Mouse (Mus musculus): ENCODE measurements around the gene Rnf13. TPM values are rescaled to one million over a fixed set of nuclear protein-coding genes. Genes with fewer than 3 reads are reported as not detected.
"Not testable (repeated sequence)": the region's sequence is repeated elsewhere in the genome, so short reads cannot be mapped to it uniquely, and the experiment has no call there.

Gene Rnf13
- total RNA-seq (2021): 100 to 1,000 TPM in 1 of 2 experiments, 10 to 100 TPM in 1; 80.9 to 115 TPM
- long read RNA-seq, experiment 1, transcript Rnf13-209 (9 exons, 1,062 nt): minor isoform, 6 of 97 reads
- long read RNA-seq, experiment 1, transcript Rnf13-201 (10 exons, 2,678 nt): major isoform, 76 of 97 reads
- long read RNA-seq, experiment 1, partial matches to known transcripts: 6 of 97 reads
- long read RNA-seq, experiment 1, other reads (novel, unspliced or antisense): 9 of 97 reads
- long read RNA-seq, experiment 2, transcript Rnf13-201 (10 exons, 2,678 nt): major isoform, 26 of 33 reads
- long read RNA-seq, experiment 2, partial matches to known transcripts: 1 of 33 reads
- long read RNA-seq, experiment 2, other reads (novel, unspliced or antisense): 4 of 33 reads

DNA sequence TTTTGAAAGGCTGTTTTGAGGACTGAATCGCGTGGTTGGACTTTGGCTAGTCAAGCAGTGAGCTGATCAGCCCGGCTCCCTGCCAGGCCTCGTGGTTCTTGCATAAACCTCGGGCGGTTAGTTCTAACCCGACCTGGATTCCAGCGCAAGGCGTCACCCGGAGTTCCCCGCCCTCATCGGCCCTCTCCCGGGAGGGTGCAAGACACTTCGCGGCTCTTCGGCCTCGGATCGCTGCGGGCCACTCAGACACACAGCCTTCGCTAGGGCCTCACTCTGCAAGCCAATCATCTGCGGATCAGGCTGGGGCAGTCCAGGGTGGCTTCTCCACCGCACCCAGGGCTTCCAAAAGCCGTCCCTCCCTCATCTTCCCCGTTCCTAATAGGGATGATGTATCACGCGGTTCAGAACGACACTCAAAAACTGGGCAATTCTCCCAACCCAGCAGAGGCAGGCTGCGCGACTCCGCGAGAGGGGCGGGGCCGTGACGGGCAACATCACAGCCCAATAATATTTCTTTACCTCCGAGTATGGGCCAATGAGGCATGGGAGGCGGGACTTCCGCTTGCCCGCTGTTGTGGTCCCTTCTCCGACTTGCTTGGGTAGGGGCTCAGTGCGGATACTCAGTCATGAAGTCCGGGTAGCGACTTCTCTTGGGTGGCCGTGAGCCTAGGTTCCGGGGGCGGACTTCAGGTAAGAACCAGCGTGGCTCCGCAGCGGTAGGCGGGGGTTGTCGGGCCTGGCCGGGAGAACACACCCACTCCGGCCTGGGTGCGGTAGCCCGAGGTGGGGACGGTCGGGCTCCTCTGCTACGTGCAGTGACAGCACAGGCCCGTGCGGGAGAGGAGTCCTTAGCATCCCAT lies at the start of gene Rnf13:
Rnf13 (plus strand) TSS at position 552 of the 860 bp plus-strand sequence.
- peak; percentile 96 to 98 for DNase-seq

DNA sequence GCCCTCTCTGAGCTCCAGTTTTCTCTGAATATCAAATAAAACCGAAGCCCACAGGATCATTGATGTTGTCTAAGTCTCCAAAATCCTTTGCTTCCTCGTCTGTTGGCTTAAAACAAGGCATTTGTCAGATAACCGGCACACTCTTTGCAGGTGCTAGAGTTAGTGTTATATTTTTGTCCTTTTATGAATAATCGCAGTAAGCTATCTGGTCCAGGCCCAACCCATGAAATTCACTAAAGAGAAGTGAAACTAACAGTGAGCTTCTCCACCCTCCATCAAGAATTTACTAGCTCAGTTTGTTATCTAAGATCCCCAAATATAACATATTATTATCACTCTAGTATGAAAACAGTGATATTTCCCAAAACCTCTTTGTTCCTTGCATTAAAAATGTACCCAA lies 44.1 kb upstream of the Rnf13 start:
- DNase-seq: no peak

DNA sequence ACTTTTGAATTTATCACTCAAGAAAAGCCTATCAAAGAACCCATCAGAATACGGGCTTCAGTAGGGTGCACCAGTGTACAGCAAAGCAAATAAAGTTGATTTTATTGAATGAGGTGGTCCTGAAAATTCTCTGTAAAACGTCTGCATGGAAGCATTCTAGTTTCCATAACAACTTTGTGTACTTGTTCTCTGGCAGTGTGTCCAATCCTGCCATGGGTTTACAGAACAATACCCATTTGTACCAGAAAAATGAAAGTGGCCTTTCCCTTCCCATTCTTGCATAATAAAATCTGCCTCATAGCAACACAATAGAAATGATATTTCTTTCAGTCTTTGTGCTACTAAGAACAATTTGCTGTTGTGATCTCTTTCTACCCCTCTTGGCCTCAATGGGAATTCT lies 43.1 kb upstream of the Rnf13 start, which contains the start of gene Ankub1:
Ankub1 (minus strand) TSS at position 81 of the 400 bp plus-strand sequence.
- no peak for DNase-seq

DNA sequence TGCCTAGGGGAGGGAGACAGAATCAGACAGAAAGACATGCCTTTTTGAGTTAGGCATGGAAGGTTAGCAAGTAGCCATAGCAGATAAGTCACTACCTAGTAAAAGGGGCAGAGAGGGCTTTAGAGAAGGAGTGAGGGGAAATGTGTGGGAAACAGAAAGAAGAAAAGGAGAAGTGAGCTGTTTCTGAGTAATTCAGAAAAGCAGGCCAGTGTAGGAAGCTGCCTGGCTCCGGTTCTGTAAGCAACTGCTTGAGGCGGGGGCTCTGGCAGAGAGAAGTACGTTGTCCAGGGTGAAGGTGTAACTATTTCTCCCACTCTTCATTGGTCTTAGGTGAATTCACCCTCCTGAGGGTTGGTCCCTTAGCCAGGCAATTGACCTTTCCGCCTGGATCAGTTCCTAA lies 39.6 kb upstream of the Rnf13 start:
- no peak for DNase-seq

DNA sequence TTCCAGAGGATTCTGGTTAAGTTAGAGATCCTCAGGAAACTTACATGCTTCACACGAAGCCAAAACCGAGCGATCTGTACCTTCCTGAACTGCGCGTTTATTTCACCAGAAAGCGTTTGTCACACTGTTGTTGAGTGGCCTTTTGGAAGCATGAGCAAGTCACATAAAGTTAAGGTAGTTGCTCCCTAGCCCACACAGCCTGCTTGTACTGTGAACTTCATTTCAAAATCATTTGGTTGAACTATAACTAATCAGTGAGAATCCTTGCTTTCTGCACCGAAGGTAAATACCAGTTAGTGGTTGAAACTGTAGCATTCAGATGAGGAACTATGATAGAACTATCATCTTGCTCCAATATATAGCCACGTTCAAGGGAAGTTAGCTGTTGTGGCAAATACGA lies 39.1 kb upstream of the Rnf13 start:
- DNase-seq: no peak

DNA sequence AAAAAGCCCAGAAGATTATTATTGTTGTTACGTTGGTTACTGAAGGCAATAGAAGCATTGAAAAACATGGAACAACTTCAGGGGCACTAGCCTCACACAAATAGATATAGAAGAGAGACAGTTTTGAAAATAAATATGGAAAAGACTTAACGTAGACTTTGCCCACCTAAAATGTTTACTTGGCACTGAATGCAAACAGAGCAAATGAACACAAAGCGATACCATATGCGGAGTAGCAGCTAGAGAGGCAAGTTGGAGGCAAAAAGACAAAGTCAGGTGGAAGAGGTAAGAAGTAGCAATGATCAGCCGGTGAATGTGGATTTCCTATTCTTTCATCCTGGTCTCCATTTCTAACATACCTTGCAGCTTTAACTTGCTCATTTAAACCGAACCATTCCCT lies 21.7 kb upstream of the Rnf13 start:
- no peak for DNase-seq

DNA sequence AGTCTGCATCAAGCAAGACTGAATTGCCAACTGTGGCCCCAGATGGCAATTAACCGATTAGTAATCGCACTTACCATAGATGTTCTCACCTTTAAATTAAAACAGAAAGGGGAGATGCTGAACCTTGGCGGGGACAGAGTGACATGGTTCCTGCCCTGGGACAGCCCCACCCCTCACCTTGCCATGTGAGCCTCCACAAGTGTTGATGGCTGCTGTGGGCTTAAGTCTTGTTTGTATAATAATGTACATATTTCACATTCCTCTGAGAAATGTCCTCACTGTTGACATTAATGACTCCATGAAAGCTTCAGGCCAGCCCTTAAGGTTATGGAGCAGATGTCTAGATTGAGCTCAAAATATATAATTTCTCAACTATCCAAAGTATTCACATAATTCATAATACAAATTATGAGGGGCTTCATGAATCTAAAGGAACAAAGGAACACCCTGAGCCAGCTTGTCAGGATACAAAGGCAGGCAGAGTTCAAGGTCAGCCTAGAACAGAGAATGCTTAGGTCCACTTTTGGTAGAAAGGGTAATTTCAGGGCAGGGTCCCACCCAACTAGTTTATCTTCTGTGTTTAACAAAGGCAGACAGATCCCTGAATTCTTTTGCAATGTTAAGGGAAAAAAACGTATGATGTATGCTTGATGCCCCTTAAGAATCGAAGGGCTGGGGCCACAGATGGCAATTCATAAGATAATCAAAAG lies 3.5 kb upstream of the Rnf13 start:
- no peak for DNase-seq

DNA sequence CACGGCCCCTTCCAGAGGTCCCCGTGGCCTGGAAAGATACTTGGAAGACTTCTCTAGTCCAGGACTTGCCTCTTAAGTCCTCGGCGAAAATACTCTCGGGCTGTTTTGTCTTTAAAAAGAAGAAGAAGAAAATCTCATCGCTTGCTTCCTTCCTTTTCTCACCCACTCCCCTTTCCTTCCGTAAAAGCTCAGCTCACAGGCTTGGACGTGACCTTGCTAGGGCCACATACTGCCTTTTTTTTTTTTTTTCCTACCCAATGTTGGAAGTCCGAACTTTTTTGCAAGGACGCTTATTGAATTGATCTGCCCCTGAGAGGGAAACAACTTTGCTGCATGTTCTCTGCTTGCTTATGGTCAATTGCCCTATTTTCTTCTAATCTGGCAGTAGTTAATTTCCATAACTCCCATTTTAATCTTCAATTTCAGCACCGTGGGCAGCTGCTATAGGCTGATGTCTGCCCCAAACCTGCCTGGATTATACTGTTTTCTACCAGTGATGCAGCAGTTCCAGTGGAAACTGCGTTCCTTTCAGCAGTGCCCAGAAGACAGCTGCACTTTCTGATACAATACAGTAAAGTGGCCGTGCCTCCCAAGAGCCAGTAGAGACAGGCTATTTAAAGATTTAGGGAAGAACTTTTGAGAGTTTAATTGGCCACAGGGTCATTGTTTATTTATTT lies 695 bp downstream of the Rnf13 start:
- no peak for DNase-seq

DNA sequence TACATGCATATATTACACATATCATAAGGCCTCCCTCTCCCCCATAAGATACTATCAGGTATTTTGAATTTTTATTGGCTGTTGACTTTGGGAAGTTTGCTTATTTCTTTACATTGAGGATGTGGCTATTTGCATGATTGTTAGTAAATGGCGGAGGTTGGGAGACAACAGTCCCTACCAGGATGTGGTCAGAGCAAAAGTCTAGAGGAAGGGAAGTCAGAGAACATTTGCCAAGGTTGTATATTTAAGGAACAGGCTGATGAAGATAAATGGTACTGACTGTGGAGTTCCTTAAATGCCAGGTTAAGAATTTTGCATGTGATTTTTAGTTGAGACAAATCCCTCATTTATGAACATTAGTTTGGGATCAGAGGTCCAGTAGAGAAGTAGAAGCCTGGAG lies 4.0 kb downstream of the Rnf13 start:
- no peak for DNase-seq

DNA sequence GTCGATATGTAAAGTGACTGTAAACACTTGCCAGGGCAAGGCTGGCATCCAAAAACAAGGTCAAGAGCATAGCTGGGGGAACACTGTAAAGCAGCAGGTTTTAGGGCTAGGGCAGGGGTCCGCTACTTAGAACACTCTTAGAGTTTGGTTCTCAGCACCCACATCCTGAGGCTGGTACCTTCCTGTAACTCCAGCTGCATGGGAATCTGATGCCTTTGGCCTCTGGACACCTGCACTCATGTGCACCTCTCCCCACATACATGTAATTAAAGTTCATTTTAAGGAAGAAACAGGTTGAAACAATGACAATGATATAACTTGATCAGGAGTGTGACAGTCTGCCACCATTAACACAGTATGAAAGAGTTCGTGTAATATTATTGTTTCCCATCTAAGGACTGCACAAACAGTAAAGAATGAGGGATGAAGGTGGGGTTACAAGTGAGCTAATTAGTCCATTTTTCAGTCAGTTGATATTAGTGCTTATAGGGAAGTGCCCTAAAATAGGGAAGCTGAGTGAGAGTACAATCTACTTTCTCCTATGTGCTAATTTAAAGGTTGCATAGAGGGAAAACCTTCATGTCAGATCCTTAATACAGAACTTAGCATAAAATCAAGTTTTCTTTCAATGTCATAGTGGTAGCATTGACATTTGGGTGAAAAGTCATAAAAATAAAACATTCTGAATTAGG lies 12.9 kb downstream of the Rnf13 start:
- DNase-seq: no peak

DNA sequence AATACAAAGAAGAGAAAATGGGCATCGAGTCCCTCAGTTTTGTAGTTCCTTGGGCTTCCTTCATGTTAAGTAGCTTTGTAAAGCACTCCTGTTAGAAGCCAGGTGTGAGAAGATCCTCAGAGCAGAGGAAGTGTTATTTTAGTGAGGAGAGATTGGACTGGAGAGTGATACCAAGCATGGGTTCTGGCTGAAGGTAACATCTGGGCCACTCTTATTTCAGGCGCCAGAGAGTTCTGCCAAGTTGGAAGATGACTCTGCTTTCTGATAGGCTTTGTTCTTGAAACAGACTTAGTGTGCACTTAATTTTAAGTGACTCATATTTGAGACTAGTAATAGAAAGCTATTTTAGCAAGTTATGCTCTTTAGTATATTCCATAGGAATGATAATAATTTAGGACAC lies 41.1 kb downstream of the Rnf13 start:
- peak; percentile 5 to 7 for DNase-seq

DNA sequence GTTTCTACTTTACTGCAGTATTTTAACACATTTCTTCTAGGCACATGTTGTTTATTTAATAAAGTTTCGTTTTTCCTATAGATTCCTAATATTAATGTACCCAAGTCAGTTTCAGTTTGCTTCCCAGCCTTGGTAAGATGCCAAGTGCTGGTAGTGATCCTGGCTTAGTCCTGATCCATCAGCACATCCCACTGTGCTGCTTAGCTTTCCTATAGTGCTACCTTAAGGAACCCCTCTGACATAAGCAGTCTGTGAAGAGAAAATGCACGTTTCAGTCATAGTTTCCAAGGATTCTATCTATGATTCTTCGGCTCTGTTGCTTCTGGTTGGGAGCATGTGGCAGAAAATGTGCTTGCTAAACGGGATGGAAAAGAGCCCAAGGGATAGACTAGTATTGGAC lies 52.6 kb downstream of the Rnf13 start:
- no peak for DNase-seq

DNA sequence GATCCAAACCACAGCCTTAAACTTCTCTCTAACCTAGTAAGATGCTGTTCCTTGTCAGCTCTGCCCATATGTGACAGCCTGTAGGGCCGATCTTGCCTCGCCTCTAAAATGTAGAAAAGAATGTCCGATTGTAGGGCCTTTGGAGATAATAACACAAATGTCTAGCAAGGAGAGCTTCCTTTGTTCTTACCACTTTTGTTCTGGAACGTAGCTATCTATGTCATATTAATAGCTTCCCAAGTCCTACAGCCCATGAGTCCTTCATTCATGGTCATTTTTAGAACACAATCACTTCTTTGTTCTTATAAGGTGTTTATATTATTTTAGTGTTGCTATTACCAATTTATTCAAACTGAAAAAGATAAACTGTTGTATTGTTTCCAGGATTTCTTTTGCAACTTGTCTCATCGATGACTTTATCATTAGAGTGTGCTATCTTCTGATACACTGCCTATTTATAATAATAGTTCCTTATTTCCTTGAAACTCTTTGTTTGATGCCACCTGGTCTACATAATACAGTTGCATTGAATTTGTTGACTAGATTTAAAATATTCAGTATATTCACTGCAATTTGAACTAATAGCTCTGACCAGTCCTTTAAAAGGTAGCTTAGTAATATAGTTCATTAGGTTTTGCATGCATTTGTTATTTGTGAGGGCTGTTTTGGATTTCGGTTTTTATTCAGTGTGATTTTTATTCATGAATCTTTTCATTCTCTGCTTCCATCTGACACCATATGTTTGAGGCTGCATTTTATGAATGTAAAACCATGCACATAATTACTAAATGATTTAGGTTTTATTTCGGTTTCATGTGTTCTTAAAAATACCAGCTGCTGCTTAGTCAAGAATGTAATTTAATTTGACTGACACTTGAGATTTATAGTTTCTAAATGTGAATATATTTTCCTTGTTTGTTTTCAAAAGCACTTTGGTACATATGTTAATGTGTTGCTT lies 53.4 kb downstream of the Rnf13 start:
- DNase-seq: no peak

DNA sequence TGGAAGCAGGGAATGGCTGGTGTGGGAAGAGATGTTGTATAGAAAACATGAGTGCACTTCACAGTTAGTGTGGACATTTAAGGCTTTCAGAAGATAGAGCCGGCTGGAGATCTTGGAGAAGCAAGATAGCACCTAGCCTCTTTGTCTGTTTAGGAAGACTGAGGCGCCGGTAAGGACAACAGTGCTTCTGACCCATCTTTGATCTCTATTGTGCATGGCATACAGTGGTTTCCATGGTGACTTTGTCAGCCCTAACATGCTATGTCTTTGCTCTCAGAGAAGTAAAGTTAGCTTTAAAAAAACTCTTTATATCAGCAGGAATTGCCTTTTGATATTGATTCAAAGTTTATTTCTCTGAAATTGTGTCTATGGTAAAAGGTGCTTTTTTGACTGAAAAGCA lies 55.2 kb downstream of the Rnf13 start:
- DNase-seq: no peak

DNA sequence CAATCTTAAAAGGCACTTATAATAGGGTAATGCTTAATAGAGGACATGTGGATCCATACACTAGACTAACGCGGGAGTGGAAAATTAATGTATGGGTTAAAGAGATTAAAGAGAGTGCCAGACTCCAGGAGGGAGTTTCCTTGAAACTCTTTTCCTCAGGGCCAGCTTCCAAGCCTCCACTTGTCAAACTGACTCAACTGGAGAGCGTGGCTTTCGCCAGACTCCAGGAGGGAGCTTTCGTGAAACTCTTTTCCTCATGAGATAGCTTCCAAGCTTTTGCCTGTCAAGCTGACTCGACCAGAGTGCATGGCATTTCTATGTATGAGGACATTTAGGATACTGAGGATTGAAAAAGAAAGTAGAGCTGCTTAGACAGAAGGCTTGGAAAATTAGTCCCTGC lies 59.2 kb downstream of the Rnf13 start:
- not testable (repeated sequence) for DNase-seq

DNA sequence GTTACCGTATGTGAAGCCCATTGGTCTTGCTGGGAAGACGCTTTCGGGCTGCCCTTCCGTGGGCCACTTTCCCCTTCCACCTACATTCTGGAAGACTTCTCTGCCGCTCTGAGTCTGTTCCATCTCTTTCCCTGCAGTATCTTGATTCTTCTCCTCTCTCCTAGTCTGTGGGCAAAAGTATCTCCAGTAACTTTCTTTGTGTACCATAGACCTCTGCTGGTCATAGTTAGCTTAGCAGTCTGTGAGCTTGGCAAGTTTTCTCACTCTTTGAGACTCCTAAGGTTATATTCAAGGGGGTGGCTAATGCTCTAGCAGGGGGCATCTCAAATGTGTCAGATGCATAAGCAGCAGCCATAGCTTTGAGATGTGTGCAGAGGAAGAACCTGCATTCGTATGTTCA lies 79.6 kb downstream of the Rnf13 start:
- DNase-seq: no peak

DNA sequence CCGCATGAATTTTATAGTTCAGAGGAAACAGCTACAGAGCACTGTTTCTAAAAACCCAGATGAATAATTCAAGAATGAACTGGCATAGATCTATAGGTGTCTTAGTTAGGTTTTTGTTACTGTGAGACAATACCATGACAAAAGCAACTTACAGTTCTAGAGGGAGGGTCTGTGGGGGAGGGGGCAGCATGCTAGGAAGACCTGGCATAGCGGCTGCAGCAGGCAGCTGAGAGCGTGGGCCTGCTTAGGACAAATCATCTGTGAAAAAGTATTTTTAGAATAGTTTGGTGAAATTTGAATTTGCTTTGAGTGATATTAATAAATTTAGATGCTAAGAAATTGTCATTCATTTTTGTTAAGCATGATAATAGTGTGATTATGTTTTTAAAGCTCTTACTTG lies 90.0 kb downstream of the Rnf13 start:
- DNase-seq: no peak

DNA sequence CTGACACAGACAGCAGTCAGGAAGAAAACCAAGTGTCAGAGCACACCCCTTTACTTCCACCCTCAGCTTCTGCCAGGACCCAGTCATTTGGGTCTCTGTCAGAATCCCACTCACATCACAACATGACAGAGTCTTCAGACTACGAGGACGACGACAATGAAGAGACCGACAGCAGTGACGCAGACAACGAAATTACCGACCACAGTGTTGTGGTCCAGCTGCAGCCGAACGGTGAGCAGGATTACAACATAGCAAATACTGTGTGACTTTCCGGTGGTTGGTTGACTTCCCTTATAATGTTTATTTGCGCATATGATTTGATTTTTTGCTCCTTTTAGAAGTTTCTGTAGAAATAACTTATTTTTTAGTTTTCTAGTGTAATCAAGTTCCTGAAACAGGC lies 97.7 kb downstream of the Rnf13 start:
- no peak for DNase-seq

DNA sequence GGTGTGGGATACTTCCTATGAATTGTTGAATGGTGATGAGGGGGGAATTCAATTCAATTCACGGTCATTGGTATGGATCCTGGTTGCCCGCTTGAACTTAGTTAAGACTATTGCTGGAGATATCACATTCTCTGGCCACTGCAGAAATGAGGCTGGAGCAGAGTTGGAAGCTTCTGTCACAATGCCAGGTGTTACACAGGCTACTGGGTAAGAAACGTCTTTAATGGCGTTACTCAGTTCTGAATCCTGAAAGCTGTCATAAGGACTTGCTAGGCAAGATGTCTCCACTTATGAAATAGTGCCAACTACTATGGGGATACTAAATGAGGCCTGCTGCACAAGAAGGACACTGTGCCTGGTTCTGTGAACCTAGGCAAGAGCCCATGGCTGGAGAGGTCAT lies 101.0 kb downstream of the Rnf13 start:
- DNase-seq: no peak

DNA sequence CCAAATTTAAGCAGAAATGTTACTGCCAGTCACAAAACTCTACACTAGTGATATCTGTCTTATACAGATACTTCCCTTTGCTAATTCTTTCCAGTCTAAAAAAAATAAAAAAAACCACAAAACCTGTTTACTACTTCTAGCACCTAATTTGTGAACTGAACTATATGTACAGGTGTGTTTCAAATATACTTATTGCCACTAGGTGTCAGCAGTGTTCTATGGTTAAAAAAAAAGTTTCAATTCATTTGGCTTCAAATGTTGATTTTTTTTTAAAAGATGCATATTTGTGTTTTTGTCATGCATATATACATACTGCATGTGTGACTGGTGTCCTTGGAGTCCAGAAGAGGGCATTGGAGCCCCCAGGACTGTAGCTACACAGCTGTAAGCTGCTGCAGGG lies 107.9 kb downstream of the Rnf13 start:
- no peak for DNase-seq
